Mouse (Mus musculus) lung, postnatal 0 days (tissue): ENCODE data around the gene Fzd7. TPM values are rescaled to one million over a fixed set of nuclear protein-coding genes. Genes with fewer than 3 reads are reported as not detected.

ENCODE experiments used
- ATAC-seq: fragments of 200-750 bp; cut with Nextera tagmentation; 2 replicates; pipeline ENCODE4 v1.8.0; 2017; ENCODE audit warnings: moderate library complexity
- DNase-seq: peaks from one replicate; pipeline ENCODE4 v3.0.0-alpha.2; 2016; ENCODE audit warnings: low spot score
- H3K27ac ChIP-seq: fragments of 300-500 bp; sonication (generic); 2 replicates; pipeline ENCODE4 v1.5.1; 2014; ENCODE audit warnings: antibody characterized with exemption, mild to moderate bottlenecking, low read length, mixed read lengths
- H3K27me3 ChIP-seq: fragments of 300-500 bp; sonication (generic); replicated peaks from 2 replicates; pipeline ENCODE4 v1.6.1; 2014; ENCODE audit warnings: low read length, mixed read lengths; ENCODE audit not compliant: insufficient read depth
- H3K36me3 ChIP-seq: fragments of 300-500 bp; sonication (generic); 2 replicates; pipeline ENCODE4 v1.6.1; 2014; ENCODE audit warnings: low read length, mixed read lengths; ENCODE audit not compliant: insufficient read depth
- H3K4me1 ChIP-seq: fragments of 300-500 bp; sonication (generic); 2 replicates; pipeline ENCODE4 v1.6.1; 2014; ENCODE audit warnings: antibody characterized with exemption, low read depth, low read length, mixed read lengths; ENCODE audit not compliant: insufficient read depth
- H3K4me2 ChIP-seq: fragments of 300-500 bp; sonication (generic); replicated peaks from 2 replicates; pipeline ENCODE4 v1.6.1; 2014; ENCODE audit warnings: low read depth, mild to moderate bottlenecking, low read length, moderate library complexity, mixed read lengths
- H3K4me3 ChIP-seq: fragments of 300-500 bp; sonication (generic); 2 replicates; pipeline ENCODE4 v1.5.1; 2014; ENCODE audit warnings: low read depth, low read length
- H3K9ac ChIP-seq: fragments of 300-500 bp; sonication (generic); replicated peaks from 2 replicates; pipeline ENCODE4 v1.6.1; 2014; ENCODE audit warnings: low read depth, mild to moderate bottlenecking
- H3K9me3 ChIP-seq: fragments of 300-500 bp; sonication (generic); 2 replicates; pipeline ENCODE4 v1.6.1; 2016; ENCODE audit warnings: low read length, mixed read lengths
- CTCF ChIP-seq: IDR thresholded peaks from 2 replicates; pipeline ENCODE4 v1.5.1; 2016; ENCODE audit warnings: antibody characterized with exemption, mild to moderate bottlenecking
- EP300 ChIP-seq: IDR thresholded peaks from 2 replicates; pipeline ENCODE4 v1.6.1; 2016; ENCODE audit warnings: antibody characterized with exemption, mild to moderate bottlenecking, control low read depth
- WGBS: fragments of 180-500 bp; shearing (Covaris S2); extraction: QIAGEN DNeasy Blood & Tissue Kit; methylation state at CpG from one replicate; pipeline ENCODE4 v1.1.7; 2014; 5-methylcytosine and 5-hydroxymethylcytosine counted together
- polyA plus RNA-seq: library from polyadenylated mRNA; unstranded; fragments of >200 nt; fragmentation: Nextera tagmentation; extraction: Ambion mirVana; gene quantifications from 2 replicates; pipeline ENCODE4 v1.2.1, GENCODE M21; 2015

Gene Fzd7
- polyA plus RNA-seq, result 7.1 and 9.6 TPM in 2 replicates

DNA sequence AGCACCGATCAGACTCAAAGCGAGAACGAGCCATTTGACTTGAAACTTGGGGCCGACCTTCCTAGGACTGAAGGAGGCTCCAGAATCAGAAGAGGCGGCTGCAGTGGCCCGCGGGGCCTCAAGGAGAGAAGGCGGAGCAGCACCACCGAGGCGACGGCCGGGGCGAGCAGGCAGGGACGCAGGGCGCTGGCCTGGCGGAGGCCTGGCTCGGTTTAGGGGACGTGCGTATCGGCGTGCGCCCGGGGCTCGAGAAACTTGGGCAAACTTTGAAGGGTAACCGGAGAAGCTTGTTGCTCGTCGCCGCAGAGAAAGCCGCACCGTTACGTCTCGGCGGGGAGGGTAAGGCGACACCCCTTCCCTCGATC, at the start of gene Fzd7:
Gene Fzd7, plus strand, starts transcription at position 94 of the 365 bp plus-strand sequence.
- TF ChIP-seq CTCF (peak; percentile 1; the same call in 1 of the 2 replicates), EP300 (no peak)
- Histone ChIP-seq H3K27ac (peak within 1 kb of the TSS; percentile 90), H3K4me2 (peak within 1 kb of the TSS; percentile 94), H3K4me1 (peaks cover 15% of the 10 kb centered on the region; the same call in 1 of the 2 replicates), H3K27me3 (0 out of 2 replicates have a peak, but pooled peaks cover 4% of the 10 kb centered on the region), H3K4me3 (peak within 1 kb of the TSS; percentile 71), H3K36me3 (no peaks in the 10 kb centered on the region), H3K9ac (peak within 1 kb of the TSS; percentile 64), H3K9me3 (no peaks in the 10 kb centered on the region)
- ATAC-seq (peak; percentile 54), DNase-seq (no peak)
- 2% methylated on average over 25 of the region's 35 CpGs for WGBS

DNA sequence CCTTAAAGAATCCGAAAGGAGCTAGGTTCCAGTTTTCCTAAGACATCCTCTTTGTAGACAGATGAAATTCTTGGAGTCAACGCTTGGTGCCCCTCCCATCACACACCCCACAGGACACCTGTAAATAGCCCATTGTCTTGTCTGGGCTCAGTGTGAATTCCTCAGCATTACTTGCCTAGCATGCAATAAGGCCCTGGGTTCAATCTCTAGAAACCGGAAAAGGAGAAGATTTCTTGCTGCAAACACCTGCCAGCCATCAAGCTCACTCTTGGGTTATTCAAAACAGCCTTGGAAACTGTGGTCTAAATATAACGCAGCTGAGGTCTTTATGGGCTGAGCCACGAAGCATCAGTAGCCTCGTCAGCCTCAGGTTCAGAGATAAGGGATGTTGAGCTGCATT, 48.9 kb upstream of the Fzd7 start:
- Histone ChIP-seq H3K4me1 (no peaks in the 10 kb centered on the region), H3K36me3 (no peaks in the 10 kb centered on the region), H3K9ac (no peak overlapping the region), H3K4me3 (no peak overlapping the region), H3K27me3 (no peaks in the 10 kb centered on the region), H3K9me3 (no peaks in the 10 kb centered on the region), H3K4me2 (no peak overlapping the region), H3K27ac (no peak overlapping the region)
- DNase-seq, result no peak
- TF ChIP-seq EP300 (no peak), CTCF (no peak)
- WGBS, result 46% methylated on average over 6 of the region's 6 CpGs
- no peak for ATAC-seq

DNA sequence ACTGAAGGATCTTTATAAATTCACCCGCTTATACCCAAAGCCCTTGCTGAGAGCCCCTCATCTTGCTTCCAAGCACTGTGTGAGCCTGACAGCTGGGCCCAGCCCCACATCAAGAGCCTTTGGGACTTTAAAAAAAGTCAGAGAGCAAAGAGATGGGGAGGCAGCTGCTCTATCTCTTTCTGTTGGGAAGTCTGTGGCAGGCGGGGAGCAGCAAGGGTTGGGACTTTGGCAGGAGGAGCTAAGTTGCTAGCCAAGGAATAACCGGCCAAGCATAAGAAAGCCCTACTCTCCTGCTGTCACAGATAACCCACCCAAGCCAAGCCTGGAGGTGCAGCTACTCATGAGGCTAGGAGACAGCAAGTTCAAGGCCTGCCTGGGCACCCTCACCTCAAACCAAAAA, 48.2 kb upstream of the Fzd7 start:
- H3K27ac ChIP-seq, result no peak overlapping the region
- 61% methylated on average over 3 of the region's 3 CpGs for WGBS

DNA sequence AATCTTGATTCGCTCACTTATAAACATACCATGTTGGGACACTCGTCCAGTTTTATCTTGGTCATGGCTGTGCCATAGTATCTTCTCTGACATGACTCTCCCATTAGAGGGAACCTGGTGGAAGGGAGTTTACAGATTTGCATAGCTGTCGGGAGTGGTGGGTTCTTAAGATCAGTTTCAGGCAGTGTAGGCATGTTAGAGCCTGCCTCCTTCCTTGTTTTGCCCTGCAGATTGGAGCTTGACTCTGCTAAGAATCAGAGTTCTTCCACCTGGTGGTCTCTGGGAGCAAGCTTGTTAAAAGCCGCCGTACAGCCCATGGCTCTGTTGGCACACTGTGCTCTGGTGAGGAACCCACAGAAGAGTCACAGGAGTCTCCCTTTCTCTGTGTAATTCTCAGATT, 47.0 kb upstream of the Fzd7 start:
- no peak for TF ChIP-seq EP300
- no peak for TF ChIP-seq CTCF
- Histone ChIP-seq H3K9ac (no peak overlapping the region), H3K4me2 (no peak overlapping the region), H3K36me3 (no peaks in the 10 kb centered on the region), H3K9me3 (no peaks in the 10 kb centered on the region), H3K27ac (no peak overlapping the region), H3K27me3 (no peaks in the 10 kb centered on the region), H3K4me3 (no peak overlapping the region), H3K4me1 (no peaks in the 10 kb centered on the region)
- DNase-seq (no peak), ATAC-seq (no peak)
- WGBS, result 90% methylated on average over 5 of the region's 5 CpGs

More for the DNA sequence above, 48.2 kb upstream of the Fzd7 start:
- ATAC-seq (peak; percentile 81), DNase-seq (peak; percentile 75)
- Histone ChIP-seq H3K9ac (no peak overlapping the region), H3K36me3 (no peaks in the 10 kb centered on the region), H3K4me2 (no peak overlapping the region), H3K9me3 (no peaks in the 10 kb centered on the region), H3K4me1 (no peaks in the 10 kb centered on the region), H3K4me3 (no peak overlapping the region), H3K27me3 (no peaks in the 10 kb centered on the region)
- TF ChIP-seq CTCF, result no peak
- no peak for TF ChIP-seq EP300

DNA sequence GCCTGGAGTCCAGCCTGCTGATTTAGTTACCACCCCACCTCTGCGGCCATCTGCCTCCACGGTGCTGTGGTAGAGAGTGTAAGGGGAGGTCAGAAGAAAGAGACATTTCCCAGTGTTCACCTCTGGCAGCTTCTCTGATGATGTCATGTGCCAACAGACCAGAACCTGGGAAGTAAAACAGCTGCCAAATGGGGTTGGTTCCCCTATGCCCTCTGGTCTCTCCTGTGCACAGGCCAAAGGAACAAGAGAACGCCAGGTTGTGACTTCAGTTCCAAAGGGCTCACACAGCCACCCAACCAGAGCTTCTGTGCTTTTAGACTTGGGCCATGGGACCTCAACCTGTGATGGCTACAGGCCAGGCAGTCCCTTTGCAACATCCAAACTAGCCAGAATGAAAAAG, 45.9 kb upstream of the Fzd7 start:
- H3K27ac ChIP-seq, result no peak overlapping the region
- H3K36me3 ChIP-seq, result no peaks in the 10 kb centered on the region
- no peak for ATAC-seq
- 88% methylated on average over 3 of the region's 3 CpGs for WGBS
- H3K4me3 ChIP-seq, result no peak overlapping the region
- no peak overlapping the region for H3K9ac ChIP-seq
- H3K9me3 ChIP-seq, result no peaks in the 10 kb centered on the region
- TF ChIP-seq EP300 (no peak), CTCF (no peak)
- DNase-seq, result no peak
- H3K27me3 ChIP-seq, result no peaks in the 10 kb centered on the region
- no peak overlapping the region for H3K4me2 ChIP-seq
- no peaks in the 10 kb centered on the region for H3K4me1 ChIP-seq

DNA sequence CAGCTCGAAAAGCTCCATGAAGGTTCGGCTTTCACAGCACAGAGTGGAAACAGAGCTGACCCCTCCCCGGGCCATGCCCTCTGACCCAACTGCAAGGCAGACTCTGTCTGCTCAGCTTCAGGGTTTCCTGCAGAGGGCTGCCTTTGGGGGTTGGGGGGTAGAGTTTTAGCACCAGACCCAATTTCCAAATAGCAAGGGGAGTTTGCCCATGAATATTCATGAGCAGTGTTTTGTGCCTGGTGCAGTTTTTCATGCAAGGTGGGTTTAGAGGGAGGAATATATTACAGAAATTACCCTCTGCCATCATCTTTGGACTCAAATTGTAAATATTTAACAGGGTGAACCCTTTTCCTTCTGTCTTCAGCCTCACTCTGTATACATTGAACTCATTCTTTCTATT, 44.3 kb upstream of the Fzd7 start:
- H3K9me3 ChIP-seq, result no peaks in the 10 kb centered on the region
- no peaks in the 10 kb centered on the region for H3K36me3 ChIP-seq
- no peak overlapping the region for H3K4me3 ChIP-seq
- ATAC-seq, result no peak
- no peak for DNase-seq
- H3K4me2 ChIP-seq, result no peak overlapping the region
- no peak overlapping the region for H3K9ac ChIP-seq
- H3K27me3 ChIP-seq, result no peaks in the 10 kb centered on the region
- no peak for TF ChIP-seq CTCF
- TF ChIP-seq EP300, result no peak
- no peaks in the 10 kb centered on the region for H3K4me1 ChIP-seq
- no peak overlapping the region for H3K27ac ChIP-seq
- WGBS, result 58% methylated on average over 3 of the region's 3 CpGs

DNA sequence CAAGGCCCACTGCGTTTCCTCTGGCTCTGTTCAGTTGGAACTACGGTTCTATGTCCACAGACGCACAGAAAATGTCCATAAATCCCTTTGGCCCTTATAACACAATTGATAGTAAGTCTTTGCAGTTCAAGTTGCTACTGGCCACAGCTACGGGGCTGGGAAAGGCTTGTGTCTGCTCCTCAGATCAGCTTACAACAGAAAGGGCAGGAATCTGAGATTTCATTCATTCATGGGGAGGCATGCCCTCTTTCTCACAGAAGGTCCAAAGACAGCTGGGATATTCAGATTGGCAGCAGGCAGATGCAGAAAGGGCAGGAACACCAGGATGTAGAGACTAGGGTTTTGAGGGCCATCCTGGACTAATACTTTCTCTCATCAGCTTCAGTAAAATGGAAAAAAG, 43.9 kb upstream of the Fzd7 start:
- Histone ChIP-seq H3K36me3 (no peaks in the 10 kb centered on the region), H3K4me2 (no peak overlapping the region), H3K9me3 (no peaks in the 10 kb centered on the region), H3K9ac (no peak overlapping the region), H3K4me1 (no peaks in the 10 kb centered on the region), H3K27me3 (no peaks in the 10 kb centered on the region), H3K4me3 (no peak overlapping the region), H3K27ac (no peak overlapping the region)
- WGBS, result 64% methylated on average over 4 of the region's 4 CpGs
- TF ChIP-seq CTCF (no peak), EP300 (no peak)
- DNase-seq (no peak), ATAC-seq (no peak)
